Comparison of ENCODE assay signal across 10 mouse cellular contexts in genomic region chr1:38357933-38358796, GRCm38 (mm10).
A peak's percentile ranks its signal among the peaks of the same experiment; 100 is the strongest.
DNase-seq lines count a peak whose midpoint lies in the region; ATAC-seq and TF ChIP-seq lines count a peak whose summit lies in the region.
"Had no signal": no experiment of that assay in that cellular context is flagged by ENCODE, and none has a peak within 500 bp of the region (broad histone marks: within the 10 kb centered on the region; RNA-seq: fewer than 3 reads in every experiment).

No protein-coding gene starts in this region.

- H3K36me3 ChIP-seq in hindbrain, embryonic 13.5 days, result no peaks in the 10 kb centered on the region
- no peaks in the 10 kb centered on the region for H3K36me3 ChIP-seq in hindbrain, embryonic 10.5 days
- H3K36me3 ChIP-seq: limb, embryonic 12.5 days had no signal

- no peak for TF ChIP-seq CTCF in lung, adult 2 months (IDR thresholded peaks at IDR 0.05; ENCODE audit: insufficient read depth, low read length)

- no peak overlapping the region for H3K9ac ChIP-seq in hindbrain, embryonic 13.5 days
- H3K9ac ChIP-seq: limb, embryonic 12.5 days had no signal

- ATAC-seq in hindbrain, embryonic 13.5 days (ENCODE audit: low FRiP score), result no peak

- no peaks in the 10 kb centered on the region for H3K9me3 ChIP-seq in hindbrain, embryonic 13.5 days
- H3K9me3 ChIP-seq in hindbrain, embryonic 10.5 days, result no peaks in the 10 kb centered on the region
- H3K9me3 ChIP-seq: limb, embryonic 12.5 days had no signal

- H3K27ac ChIP-seq in hindbrain, embryonic 13.5 days, result 0 out of 2 replicates have a peak overlapping the region, but pooled peaks have one; percentile 6
- no peak overlapping the region for H3K27ac ChIP-seq in hindbrain, embryonic 10.5 days
- H3K27ac ChIP-seq: limb, embryonic 12.5 days had no signal

- H3K4me1 ChIP-seq in hindbrain, embryonic 13.5 days (replicated peaks), result peaks cover 7% of the 10 kb centered on the region; the same call in 1 of the 2 replicates
- H3K4me1 ChIP-seq in hindbrain, embryonic 10.5 days (replicated peaks), result no peaks in the 10 kb centered on the region
- H3K4me1 ChIP-seq in lung, adult 2 months (ENCODE audit: control insufficient read depth, insufficient read depth, low read length), result peaks cover 20% of the 10 kb centered on the region

- no peak for DNase-seq in hindbrain, embryonic 10.5 days (ENCODE audit: low spot score)
- peak; percentile 17 for DNase-seq in brain, adult 2 months (ENCODE audit: low read depth, low spot score)
- peak; percentile 10 for DNase-seq in gastrocnemius, postnatal 10 days
- peak; percentile 14 for DNase-seq in lung, adult 2 months
- DNase-seq in ovary, postnatal 10 days (ENCODE audit: low spot score), result no peak
- DNase-seq in thymus, postnatal 10 days (ENCODE audit: low spot score in 2 of 2), result no peak
- DNase-seq in cerebellum, adult 11 months, result no peak
- DNase-seq: thymus, postnatal 14 days had no signal

- no peaks in the 10 kb centered on the region for H3K27me3 ChIP-seq in hindbrain, embryonic 13.5 days
- no peaks in the 10 kb centered on the region for H3K27me3 ChIP-seq in hindbrain, embryonic 10.5 days (ENCODE audit: insufficient read depth, poor library complexity, severe bottlenecking)
- H3K27me3 ChIP-seq: limb, embryonic 12.5 days had no signal

- no peak overlapping the region for H3K4me2 ChIP-seq in hindbrain, embryonic 13.5 days
- H3K4me2 ChIP-seq: limb, embryonic 12.5 days had no signal

- H3K4me3 ChIP-seq in hindbrain, embryonic 13.5 days, result no peak overlapping the region
- no peak overlapping the region for H3K4me3 ChIP-seq in hindbrain, embryonic 10.5 days
- no peak overlapping the region for H3K4me3 ChIP-seq in lung, adult 2 months (replicated peaks; ENCODE audit: extremely low read depth, low read depth, low read length)
- H3K4me3 ChIP-seq: limb, embryonic 12.5 days had no signal

- no peak for TF ChIP-seq POLR2A in lung, adult 2 months (IDR thresholded peaks at IDR 0.05; ENCODE audit: borderline replicate concordance, extremely low read depth, low read depth, low read length)

- WGBS in hindbrain, embryonic 13.5 days, result 78% methylated on average over 10 of the region's 10 CpGs
- WGBS in hindbrain, embryonic 10.5 days, result 84% methylated on average over 10 of the region's 10 CpGs
- 27% methylated on average over 10 of the region's 10 CpGs for WGBS in lung, adult 2 months

Comparison
In these comparisons a context has a peak if more than half of its experiments do, and no peak if none do; other contexts are left out.
1. DNase-seq: peak in brain, adult 2 months (single experiment), gastrocnemius, postnatal 10 days (single experiment) and lung, adult 2 months (single experiment); none in hindbrain, embryonic 10.5 days (single experiment), ovary, postnatal 10 days (single experiment), thymus, postnatal 10 days (0 of 2) and cerebellum, adult 11 months (single experiment).